Mouse (Mus musculus) neural tube, embryonic 14.5 days (tissue): ENCODE measurements at regions not wholly inside any gene's neighbourhood (a gene's known extent, or its start where the extent isn't known, plus 50 kb on each side); places are given as distances from the start of the nearest gene placed in this dataset.
A peak's percentile ranks its signal among the peaks of the same experiment; 100 is the strongest.

ENCODE experiments used
- ATAC-seq: fragments of 200-750 bp; cut with Nextera tagmentation; 2 replicates; pipeline ENCODE4 v1.8.0; 2017; ENCODE audit warnings: low read depth, mild to moderate bottlenecking, moderate TSS enrichment, moderate library complexity
- H3K27ac ChIP-seq: fragments of 300-500 bp; sonication (generic); 2 replicates; pipeline ENCODE4 v1.5.1; 2014; ENCODE audit warnings: low read depth, mild to moderate bottlenecking, control low read depth, low read length, moderate library complexity, mixed read lengths
- H3K27me3 ChIP-seq: fragments of 300-500 bp; sonication (generic); 2 replicates; pipeline ENCODE4 v1.6.1; 2014; ENCODE audit warnings: low read length; ENCODE audit not compliant: control insufficient read depth, insufficient read depth
- H3K36me3 ChIP-seq: fragments of 300-500 bp; sonication (generic); 2 replicates; pipeline ENCODE4 v1.6.1; 2014; ENCODE audit warnings: low read length, mixed read lengths; ENCODE audit not compliant: control insufficient read depth, insufficient read depth
- H3K4me1 ChIP-seq: fragments of 300-500 bp; sonication (generic); 2 replicates; pipeline ENCODE4 v1.6.1; 2014; ENCODE audit warnings: low read length; ENCODE audit not compliant: control insufficient read depth, insufficient read depth
- H3K4me2 ChIP-seq: fragments of 300-500 bp; sonication (generic); 2 replicates; pipeline ENCODE4 v1.6.1; 2014; ENCODE audit warnings: mild to moderate bottlenecking, low read depth, low read length, control low read depth
- H3K4me3 ChIP-seq: fragments of 300-500 bp; sonication (generic); 2 replicates; pipeline ENCODE4 v1.5.1; 2014; ENCODE audit warnings: low read depth, low read length, control low read depth, mixed read lengths
- H3K9ac ChIP-seq: fragments of 300-500 bp; sonication (generic); replicated peaks from 2 replicates; pipeline ENCODE4 v1.6.1; 2014; ENCODE audit warnings: low read depth, mild to moderate bottlenecking, control low read depth, low read length, mixed read lengths
- H3K9me3 ChIP-seq: fragments of 300-500 bp; sonication (generic); 2 replicates; pipeline ENCODE4 v1.6.1; 2016; ENCODE audit warnings: low read length; ENCODE audit not compliant: control insufficient read depth
- WGBS: fragments of 180-500 bp; shearing (Covaris S2); extraction: QIAGEN DNeasy Blood & Tissue Kit; methylation state at CpG from one replicate; pipeline ENCODE4 v1.1.7; 2014; 5-methylcytosine and 5-hydroxymethylcytosine counted together

- Histone ChIP-seq H3K36me3 (no peaks in the 10 kb centered on the region), H3K4me3 (no peak overlapping the region), H3K9ac (no peak overlapping the region), H3K27me3 (no peaks in the 10 kb centered on the region), H3K27ac (peak overlapping the region; percentile 68), H3K4me1 (0 out of 2 replicates have a peak, but pooled peaks cover 7% of the 10 kb centered on the region), H3K9me3 (no peaks in the 10 kb centered on the region), H3K4me2 (peak overlapping the region; percentile 0; the same call in 1 of the 2 replicates)
- no peak for ATAC-seq
- 66% methylated on average over 20 of the region's 20 CpGs for WGBS
Observed at GRCm38 (mm10) chr14:105589261-105589660, 307.4 kb downstream of the Spry2 start.

GRCm38 (mm10) chr14:105588391-105589163 is 308.0 kb downstream of the Spry2 start:
- no peaks in the 10 kb centered on the region for H3K36me3 ChIP-seq
- peak overlapping the region; percentile 68 for H3K27ac ChIP-seq
- no peak overlapping the region for H3K9ac ChIP-seq
- no peak overlapping the region for H3K4me2 ChIP-seq
- ATAC-seq = peak; percentile 87
- H3K9me3 ChIP-seq = no peaks in the 10 kb centered on the region
- 46% methylated on average over 15 of the region's 15 CpGs for WGBS
- 0 out of 2 replicates have a peak, but pooled peaks cover 7% of the 10 kb centered on the region for H3K4me1 ChIP-seq
- no peaks in the 10 kb centered on the region for H3K27me3 ChIP-seq
- H3K4me3 ChIP-seq = no peak overlapping the region

- peak; percentile 62 for ATAC-seq
- 30% methylated on average over 8 of the region's 8 CpGs for WGBS
- 0 out of 2 replicates have a peak, but pooled peaks cover 7% of the 10 kb centered on the region for H3K4me1 ChIP-seq
Observed at GRCm38 (mm10) chr14:105588029-105588390, 308.6 kb downstream of the Spry2 start.

GRCm38 (mm10) chr14:105584632-105585031 is 312.0 kb downstream of the Spry2 start:
- 51% methylated on average over 3 of the region's 3 CpGs for WGBS
- Histone ChIP-seq H3K9me3 (no peaks in the 10 kb centered on the region), H3K27ac (no peak overlapping the region), H3K36me3 (no peaks in the 10 kb centered on the region), H3K4me2 (no peak overlapping the region), H3K27me3 (no peaks in the 10 kb centered on the region), H3K4me3 (no peak overlapping the region), H3K4me1 (0 out of 2 replicates have a peak, but pooled peaks cover 2% of the 10 kb centered on the region), H3K9ac (no peak overlapping the region)
- no peak for ATAC-seq

More at GRCm38 (mm10) chr14:105588029-105588390, 308.6 kb downstream of the Spry2 start:
- no peaks in the 10 kb centered on the region for H3K9me3 ChIP-seq
- H3K4me3 ChIP-seq = no peak overlapping the region
- no peak overlapping the region for H3K4me2 ChIP-seq
- no peak overlapping the region for H3K9ac ChIP-seq
- H3K36me3 ChIP-seq = no peaks in the 10 kb centered on the region
- no peaks in the 10 kb centered on the region for H3K27me3 ChIP-seq
- peak overlapping the region; percentile 68 for H3K27ac ChIP-seq

- 91% methylated on average over 2 of the region's 2 CpGs for WGBS
- no peak for ATAC-seq
- H3K27ac ChIP-seq = no peak overlapping the region
- H3K36me3 ChIP-seq = no peaks in the 10 kb centered on the region
- no peak overlapping the region for H3K4me3 ChIP-seq
- H3K4me1 ChIP-seq = no peaks in the 10 kb centered on the region
- H3K27me3 ChIP-seq = no peaks in the 10 kb centered on the region
- H3K4me2 ChIP-seq = no peak overlapping the region
- H3K9me3 ChIP-seq = no peaks in the 10 kb centered on the region
- no peak overlapping the region for H3K9ac ChIP-seq
Observed at GRCm38 (mm10) chr14:105583497-105583896, 313.1 kb downstream of the Spry2 start.

GRCm38 (mm10) chr14:105576266-105576665 is 317.9 kb downstream of the Ndfip2 start:
- H3K27me3 ChIP-seq = no peaks in the 10 kb centered on the region
- H3K9me3 ChIP-seq = no peaks in the 10 kb centered on the region
- H3K27ac ChIP-seq = no peak overlapping the region
- H3K9ac ChIP-seq = no peak overlapping the region
- no peak for ATAC-seq
- H3K36me3 ChIP-seq = no peaks in the 10 kb centered on the region
- peaks cover 9% of the 10 kb centered on the region; the same call in 1 of the 2 replicates for H3K4me1 ChIP-seq
- H3K4me3 ChIP-seq = no peak overlapping the region
- WGBS = 76% methylated on average over 4 of the region's 4 CpGs
- no peak overlapping the region for H3K4me2 ChIP-seq

GRCm38 (mm10) chr14:105572036-105572891 is 313.9 kb downstream of the Ndfip2 start:
- Histone ChIP-seq H3K27ac (no peak overlapping the region), H3K36me3 (no peaks in the 10 kb centered on the region), H3K4me3 (no peak overlapping the region), H3K9ac (no peak overlapping the region), H3K27me3 (no peaks in the 10 kb centered on the region), H3K4me1 (peaks cover 9% of the 10 kb centered on the region; the same call in 1 of the 2 replicates), H3K9me3 (no peaks in the 10 kb centered on the region), H3K4me2 (no peak overlapping the region)
- ATAC-seq = peak; percentile 74
- WGBS = 35% methylated on average over 18 of the region's 18 CpGs

- Histone ChIP-seq H3K9ac (no peak overlapping the region), H3K27me3 (no peaks in the 10 kb centered on the region), H3K27ac (no peak overlapping the region), H3K4me3 (no peak overlapping the region), H3K36me3 (no peaks in the 10 kb centered on the region), H3K4me1 (peaks cover 9% of the 10 kb centered on the region; the same call in 1 of the 2 replicates), H3K9me3 (no peaks in the 10 kb centered on the region), H3K4me2 (no peak overlapping the region)
- WGBS = 71% methylated on average over 6 of the region's 6 CpGs
- ATAC-seq = no peak
Observed at GRCm38 (mm10) chr14:105570156-105570555, 311.8 kb downstream of the Ndfip2 start.

- H3K4me2 ChIP-seq = no peak overlapping the region
- no peak overlapping the region for H3K4me3 ChIP-seq
- no peak for ATAC-seq
- no peak overlapping the region for H3K9ac ChIP-seq
- H3K9me3 ChIP-seq = no peaks in the 10 kb centered on the region
- no peaks in the 10 kb centered on the region for H3K36me3 ChIP-seq
- no peaks in the 10 kb centered on the region for H3K4me1 ChIP-seq
- 78% methylated on average over 16 of the region's 16 CpGs for WGBS
- H3K27ac ChIP-seq = no peak overlapping the region
- no peaks in the 10 kb centered on the region for H3K27me3 ChIP-seq
Observed at GRCm38 (mm10) chr14:105565827-105566226, 307.5 kb downstream of the Ndfip2 start.
